Mouse (Mus musculus) E14TG2a.4 (cell line): Measurements from ENCODE around the gene Ugt1a2.

Experiments used
- CTCF ChIP-seq: conservative IDR thresholded peaks from 2 replicates; pipeline ENCODE4 v1.5.1; 2014; ENCODE audit warnings: low read length
- NANOG ChIP-seq: IDR thresholded peaks from 2 replicates; pipeline ENCODE4 v1.6.1; 2014; ENCODE audit warnings: borderline replicate concordance, low read length, mixed read lengths
- POU5F1 ChIP-seq: IDR thresholded peaks from 2 replicates; pipeline ENCODE4 v1.6.1; 2014; ENCODE audit warnings: low read length, borderline replicate concordance

DNA sequence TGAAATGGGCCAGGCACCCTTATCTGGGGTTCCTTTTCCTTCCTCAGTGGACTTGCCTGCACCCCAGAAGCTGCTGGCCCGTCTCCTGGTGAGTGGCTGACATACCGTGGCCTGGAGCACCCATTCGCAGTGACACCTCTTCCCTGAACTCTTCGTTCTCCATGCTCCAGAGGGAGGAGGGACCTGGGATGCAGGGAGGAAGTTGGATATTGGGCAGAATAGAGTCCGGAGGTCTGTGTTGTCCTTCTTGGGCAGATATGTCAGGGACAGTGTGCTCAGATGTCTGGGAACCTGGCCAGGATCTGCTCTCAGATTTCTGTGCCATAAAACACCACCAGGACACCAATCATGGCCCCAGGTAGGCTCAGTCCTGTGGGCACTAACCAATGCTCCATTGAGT lies 39.7 kb downstream of the Ugt1a2 start:
- TF ChIP-seq CTCF (no peak), NANOG (no peak), POU5F1 (no peak)
